Mouse (Mus musculus) embryonic facial prominence, embryonic 14.5 days (tissue): Measurements from ENCODE around the gene Lrrc36. TPM values are rescaled to one million over a fixed set of nuclear protein-coding genes. Genes with fewer than 3 reads are reported as not detected.
A peak's percentile ranks its signal among the peaks of the same experiment; 100 is the strongest.

ENCODE experiments used
- ATAC-seq: fragments of 200-750 bp; cut with Nextera tagmentation; 2 replicates; pipeline ENCODE4 v1.8.0; 2017; ENCODE audit warnings: low read depth, moderate number of reproducible peaks, moderate TSS enrichment
- DNase-seq: peaks from one replicate; pipeline ENCODE4 v3.0.0-alpha.2; 2015; ENCODE audit warnings: low spot score
- H3K27ac ChIP-seq: fragments of 300-500 bp; sonication (generic); replicated peaks from 2 replicates; pipeline ENCODE4 v1.5.1; 2014; ENCODE audit warnings: low read depth, mild to moderate bottlenecking, low read length, moderate library complexity
- H3K27me3 ChIP-seq: fragments of 300-500 bp; sonication (generic); replicated peaks from 2 replicates; pipeline ENCODE4 v1.6.1; 2014; ENCODE audit warnings: low read length; ENCODE audit not compliant: control insufficient read depth, insufficient read depth
- H3K36me3 ChIP-seq: fragments of 300-500 bp; sonication (generic); 2 replicates; pipeline ENCODE4 v1.6.1; 2014; ENCODE audit warnings: low read length, mixed read lengths; ENCODE audit not compliant: control insufficient read depth, insufficient read depth
- H3K4me1 ChIP-seq: fragments of 300-500 bp; sonication (generic); 2 replicates; pipeline ENCODE4 v1.6.1; 2014; ENCODE audit warnings: antibody characterized with exemption, low read length; ENCODE audit not compliant: control insufficient read depth, insufficient read depth
- H3K4me2 ChIP-seq: fragments of 300-500 bp; sonication (generic); 2 replicates; pipeline ENCODE4 v1.6.1; 2014; ENCODE audit warnings: low read depth, mild to moderate bottlenecking, low read length, moderate library complexity, mixed read lengths
- H3K4me3 ChIP-seq: fragments of 300-500 bp; sonication (generic); 2 replicates; pipeline ENCODE4 v1.5.1; 2014; ENCODE audit warnings: low read depth, mild to moderate bottlenecking, low read length
- H3K9ac ChIP-seq: fragments of 300-500 bp; sonication (generic); 2 replicates; pipeline ENCODE4 v1.6.1; 2014; ENCODE audit warnings: low read depth, mild to moderate bottlenecking, low read length, moderate library complexity, mixed read lengths
- H3K9me3 ChIP-seq: fragments of 300-500 bp; sonication (generic); 2 replicates; pipeline ENCODE4 v1.6.1; 2016; ENCODE audit warnings: low read length; ENCODE audit not compliant: control insufficient read depth
- WGBS: fragments of 180-500 bp; shearing (Covaris S2); extraction: QIAGEN DNeasy Blood & Tissue Kit; methylation state at CpG from one replicate; pipeline ENCODE4 v1.1.7; 2014; 5-methylcytosine and 5-hydroxymethylcytosine counted together
- polyA plus RNA-seq: library from polyadenylated mRNA; unstranded; fragments of >200 nt; fragmentation: Nextera tagmentation; extraction: Ambion mirVana; gene quantifications from 2 replicates; pipeline ENCODE4 v1.2.1, GENCODE M21; 2014

Lrrc36 gene
- polyA plus RNA-seq, 1 experiment from 2014 or later: 0.46 TPM

- Histone ChIP-seq H3K4me1 (0 out of 2 replicates have a peak, but pooled peaks cover 6% of the 10 kb centered on the region), H3K36me3 (no peaks in the 10 kb centered on the region), H3K9me3 (no peaks in the 10 kb centered on the region), H3K9ac (no peak overlapping the region), H3K27me3 (peaks cover 29% of the 10 kb centered on the region), H3K4me3 (no peak overlapping the region), H3K4me2 (no peak overlapping the region), H3K27ac (no peak overlapping the region)
- DNase-seq: no peak
- 93% methylated on average over 6 of the region's 6 CpGs for WGBS
- ATAC-seq: no peak
Observed at GRCm38 (mm10) chr8:105409947-105410346, 3.4 kb upstream of the Lrrc36 start.

GRCm38 (mm10) chr8:105418992-105419391 is 5.6 kb downstream of the Lrrc36 start:
- Histone ChIP-seq H3K9me3 (no peaks in the 10 kb centered on the region), H3K4me3 (no peak overlapping the region), H3K27me3 (peaks cover 10% of the 10 kb centered on the region), H3K4me2 (no peak overlapping the region), H3K4me1 (no peaks in the 10 kb centered on the region), H3K9ac (no peak overlapping the region), H3K36me3 (no peaks in the 10 kb centered on the region), H3K27ac (no peak overlapping the region)
- DNase-seq: no peak
- no peak for ATAC-seq
- 76% methylated on average over 2 of the region's 2 CpGs for WGBS

- H3K9me3 ChIP-seq: no peaks in the 10 kb centered on the region
- H3K9ac ChIP-seq: no peak overlapping the region
- ATAC-seq (no peak), DNase-seq (no peak)
- no peak overlapping the region for H3K4me3 ChIP-seq
- no peak overlapping the region for H3K4me2 ChIP-seq
- no peaks in the 10 kb centered on the region for H3K36me3 ChIP-seq
- no peak overlapping the region for H3K27ac ChIP-seq
- peaks cover 2% of the 10 kb centered on the region; the same call in 1 of the 2 replicates for H3K27me3 ChIP-seq
- no peaks in the 10 kb centered on the region for H3K4me1 ChIP-seq
- WGBS: 83% methylated on average over 4 of the region's 4 CpGs
Observed at GRCm38 (mm10) chr8:105419800-105420199, 6.4 kb downstream of the Lrrc36 start.

GRCm38 (mm10) chr8:105422006-105422405 is 8.6 kb downstream of the Lrrc36 start:
- ATAC-seq (no peak), DNase-seq (no peak)
- H3K27ac ChIP-seq: no peak overlapping the region
- no peak overlapping the region for H3K4me2 ChIP-seq
- no peaks in the 10 kb centered on the region for H3K9me3 ChIP-seq
- no peak overlapping the region for H3K9ac ChIP-seq
- H3K36me3 ChIP-seq: no peaks in the 10 kb centered on the region
- H3K4me3 ChIP-seq: no peak overlapping the region
- no peaks in the 10 kb centered on the region for H3K27me3 ChIP-seq
- 67% methylated on average over 1 of the region's 1 CpGs for WGBS
- no peaks in the 10 kb centered on the region for H3K4me1 ChIP-seq

GRCm38 (mm10) chr8:105426878-105427277 is 13.5 kb downstream of the Lrrc36 start:
- no peaks in the 10 kb centered on the region for H3K9me3 ChIP-seq
- no peak overlapping the region for H3K9ac ChIP-seq
- H3K27ac ChIP-seq: no peak overlapping the region
- no peaks in the 10 kb centered on the region for H3K27me3 ChIP-seq
- H3K36me3 ChIP-seq: no peaks in the 10 kb centered on the region
- no peak overlapping the region for H3K4me2 ChIP-seq
- DNase-seq (no peak), ATAC-seq (no peak)
- 76% methylated on average over 6 of the region's 6 CpGs for WGBS
- no peak overlapping the region for H3K4me3 ChIP-seq
- no peaks in the 10 kb centered on the region for H3K4me1 ChIP-seq

- no peaks in the 10 kb centered on the region for H3K36me3 ChIP-seq
- no peaks in the 10 kb centered on the region for H3K9me3 ChIP-seq
- H3K9ac ChIP-seq: no peak overlapping the region
- no peak overlapping the region for H3K4me2 ChIP-seq
- ATAC-seq (peak; percentile 47; the same call in 1 of the 2 replicates), DNase-seq (no peak)
- no peak overlapping the region for H3K27ac ChIP-seq
- peaks cover 7% of the 10 kb centered on the region; the same call in 1 of the 2 replicates for H3K4me1 ChIP-seq
- no peak overlapping the region for H3K4me3 ChIP-seq
- 45% methylated on average over 7 of the region's 7 CpGs for WGBS
- no peaks in the 10 kb centered on the region for H3K27me3 ChIP-seq
Observed at GRCm38 (mm10) chr8:105431743-105432515, 18.6 kb downstream of the Lrrc36 start.

GRCm38 (mm10) chr8:105433021-105433420 is 19.6 kb downstream of the Lrrc36 start:
- Histone ChIP-seq H3K9ac (no peak overlapping the region), H3K36me3 (no peaks in the 10 kb centered on the region), H3K27me3 (no peaks in the 10 kb centered on the region), H3K4me3 (no peak overlapping the region), H3K4me2 (no peak overlapping the region), H3K4me1 (peaks cover 7% of the 10 kb centered on the region; the same call in 1 of the 2 replicates), H3K9me3 (no peaks in the 10 kb centered on the region), H3K27ac (no peak overlapping the region; the same call in 1 of the 2 replicates)
- ATAC-seq: no peak; the same call in 1 of the 2 replicates
- no peak for DNase-seq
- WGBS: 32% methylated on average over 6 of the region's 6 CpGs

- DNase-seq (peak; percentile 47), ATAC-seq (no peak)
- peaks cover 7% of the 10 kb centered on the region; the same call in 1 of the 2 replicates for H3K4me1 ChIP-seq
- no peak overlapping the region for H3K4me2 ChIP-seq
- H3K27me3 ChIP-seq: no peaks in the 10 kb centered on the region
- H3K36me3 ChIP-seq: no peaks in the 10 kb centered on the region
- WGBS: 36% methylated on average over 5 of the region's 5 CpGs
- H3K27ac ChIP-seq: no peak overlapping the region; the same call in 1 of the 2 replicates
- H3K9ac ChIP-seq: no peak overlapping the region
- no peaks in the 10 kb centered on the region for H3K9me3 ChIP-seq
- no peak overlapping the region for H3K4me3 ChIP-seq
Observed at GRCm38 (mm10) chr8:105433511-105433910, 20.1 kb downstream of the Lrrc36 start.

GRCm38 (mm10) chr8:105434136-105434535 is 20.8 kb downstream of the Lrrc36 start:
- 66% methylated on average over 5 of the region's 5 CpGs for WGBS
- Histone ChIP-seq H3K4me1 (peaks cover 7% of the 10 kb centered on the region; the same call in 1 of the 2 replicates), H3K27me3 (no peaks in the 10 kb centered on the region), H3K4me3 (no peak overlapping the region), H3K36me3 (no peaks in the 10 kb centered on the region), H3K4me2 (no peak overlapping the region), H3K9ac (no peak overlapping the region), H3K9me3 (no peaks in the 10 kb centered on the region), H3K27ac (no peak overlapping the region)
- ATAC-seq (no peak), DNase-seq (no peak)
